Mouse (Mus musculus) yolk sac, embryonic 10.5 days (tissue): ENCODE measurements around the gene Ano3.
"Not testable (repeated sequence)": the region's sequence is repeated elsewhere in the genome, so short reads cannot be mapped to it uniquely, and the experiment has no call there.

Experiments used
- DNase-seq: peaks from one replicate; pipeline ENCODE4 v3.0.0-alpha.2; 2017; ENCODE audit warnings: low spot score

Gene Ano3

DNA sequence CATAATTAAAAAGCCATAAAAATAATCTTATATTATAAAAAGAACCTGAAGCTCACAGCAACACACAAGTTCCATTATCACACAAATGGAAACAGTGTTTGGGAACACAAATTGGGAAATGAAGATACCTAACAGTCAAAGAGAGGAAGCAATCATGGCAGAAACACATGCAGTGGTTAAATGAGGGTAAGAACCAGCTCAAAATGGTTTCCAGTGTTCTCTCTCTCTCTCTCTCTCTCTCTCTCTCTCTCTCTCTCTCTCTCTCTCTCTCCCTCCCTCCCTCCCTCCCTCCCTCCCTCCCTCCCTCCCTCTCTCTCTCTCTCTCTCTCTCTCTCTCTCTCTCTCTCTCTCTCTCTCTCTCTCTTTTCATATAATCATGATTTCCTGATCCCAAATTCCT is at the start of gene Ano3:
Ano3 (minus strand) TSS at position 101 of the 400 bp plus-strand sequence.
- DNase-seq: not testable (repeated sequence)

DNA sequence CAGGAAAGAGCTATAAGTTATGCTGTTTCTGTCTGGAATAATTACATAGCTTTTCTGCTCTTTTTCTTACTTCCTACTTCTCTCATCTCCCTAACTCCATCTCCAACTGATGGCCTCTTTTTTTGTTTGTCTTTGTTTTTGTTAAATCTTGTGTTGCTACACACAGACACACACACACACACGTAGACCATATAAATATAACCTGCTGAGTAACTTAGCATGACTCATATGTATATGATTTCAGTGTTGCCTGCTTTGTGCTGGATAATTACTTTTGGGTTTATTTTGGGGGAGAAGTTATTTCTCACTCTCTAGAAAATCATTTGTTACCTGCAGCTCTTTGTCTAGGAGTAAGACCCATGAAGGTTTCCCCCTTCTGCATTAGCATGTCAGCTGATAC is 39.3 kb upstream of the Ano3 start:
- DNase-seq: no peak

DNA sequence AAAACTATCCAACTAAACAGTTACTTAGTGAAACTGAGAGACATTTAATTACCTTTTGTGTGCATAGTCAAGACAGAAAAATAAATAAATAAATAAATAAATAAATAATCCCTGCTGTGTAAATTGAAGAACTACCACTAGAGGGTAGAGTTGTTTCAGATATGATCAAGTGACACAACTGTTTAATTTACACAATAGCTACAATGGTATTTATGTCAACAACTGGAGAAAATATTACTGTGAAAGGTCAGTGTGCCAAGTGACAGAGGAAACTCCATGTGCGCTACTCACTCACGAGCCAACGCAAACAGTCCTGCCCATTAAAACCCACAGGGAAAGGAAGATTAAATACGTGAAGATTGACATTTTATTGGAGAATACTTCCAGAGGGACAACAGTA is 38.8 kb upstream of the Ano3 start:
- no peak for DNase-seq

DNA sequence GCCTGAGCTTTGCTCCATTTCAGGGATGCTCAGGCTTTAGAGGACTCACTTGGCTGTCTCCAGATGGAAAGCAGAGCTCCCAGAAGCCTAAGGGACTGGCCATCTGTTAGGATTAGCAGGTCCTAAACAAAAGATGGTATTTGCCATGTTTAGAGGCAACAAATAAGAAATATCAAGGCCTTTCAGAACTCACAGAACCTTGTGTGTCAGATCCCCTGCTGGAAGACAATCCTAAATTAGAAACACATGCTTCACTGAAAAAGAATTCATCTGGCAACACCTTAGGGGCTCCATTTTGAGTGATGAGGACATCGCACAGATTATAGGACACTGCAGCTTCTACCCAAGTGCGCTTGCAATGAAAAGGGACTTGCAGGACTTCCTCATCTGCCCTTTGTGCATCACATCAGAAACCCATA is 35.1 kb upstream of the Ano3 start:
- no peak for DNase-seq

DNA sequence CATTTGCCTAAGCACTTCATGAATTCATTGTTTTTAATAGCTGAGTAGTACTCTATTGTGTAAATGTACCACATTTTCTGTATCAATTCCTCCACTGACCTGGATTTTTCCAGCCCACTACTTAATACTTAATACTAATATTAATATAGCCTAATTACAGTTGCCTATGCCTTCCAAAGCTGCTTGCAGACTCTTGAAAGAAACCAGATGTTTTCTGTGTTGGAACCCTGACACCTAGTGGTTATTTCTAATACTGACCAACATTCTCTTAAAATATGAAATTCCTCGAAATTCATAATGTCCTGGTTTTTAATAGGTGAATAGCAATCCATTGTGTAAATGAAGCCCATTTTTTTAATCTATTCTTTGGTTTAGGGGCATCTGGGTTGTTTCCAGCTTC is 31.0 kb upstream of the Ano3 start:
- no peak for DNase-seq

DNA sequence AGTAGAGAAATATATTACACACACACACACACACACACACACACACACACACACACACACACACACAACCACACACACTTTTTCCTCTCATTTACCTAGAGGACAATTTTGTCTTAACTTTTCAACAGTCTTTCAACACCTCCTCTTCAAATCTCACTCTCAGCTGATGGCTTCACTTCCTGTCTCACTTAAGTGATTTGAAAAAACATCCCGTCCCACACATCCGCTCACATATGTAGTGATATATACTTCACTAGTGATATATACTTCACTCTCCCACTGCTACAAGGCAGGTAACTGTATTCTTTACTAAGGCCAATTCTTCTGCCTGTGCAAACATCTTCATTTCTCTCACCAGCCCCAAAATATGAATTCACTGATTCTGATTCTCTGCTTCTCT is 28.9 kb upstream of the Ano3 start:
- no peak for DNase-seq

DNA sequence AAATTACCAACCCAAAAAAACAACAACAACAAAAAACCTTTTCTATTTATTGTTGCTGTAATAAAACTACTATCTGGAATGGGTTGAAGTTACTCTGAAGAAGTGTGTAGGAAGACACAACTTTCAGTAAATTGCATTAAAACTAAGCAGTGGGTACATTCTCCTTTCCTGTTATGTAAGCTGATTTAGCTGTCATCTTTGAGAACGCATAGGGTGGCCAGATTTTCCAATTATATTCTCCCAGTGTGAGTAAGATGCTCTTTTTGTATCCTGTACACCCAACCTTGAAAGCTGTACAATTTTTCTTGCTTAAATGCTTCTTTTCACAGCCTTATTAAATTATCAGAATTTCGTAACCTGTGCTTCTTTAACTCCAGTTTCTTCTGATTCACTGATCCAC is 26.1 kb upstream of the Ano3 start:
- no peak for DNase-seq

DNA sequence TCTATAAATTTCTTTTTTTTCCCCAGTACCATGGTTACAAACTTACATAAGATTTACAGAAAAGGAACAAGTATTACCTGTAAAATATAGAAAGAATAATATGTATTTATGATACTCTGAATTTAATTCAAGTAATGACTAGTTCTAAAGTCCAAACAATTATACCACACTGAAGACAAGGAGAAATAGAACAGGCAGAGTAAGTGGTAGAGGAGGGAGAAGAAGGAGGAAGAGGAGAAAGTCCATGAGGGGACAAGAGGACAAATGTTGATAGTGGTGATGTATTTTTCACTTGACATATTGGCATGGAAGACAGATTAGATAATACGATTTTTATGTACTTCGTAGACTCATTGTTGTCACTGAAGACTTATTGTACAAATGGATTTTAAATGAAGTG is 19.4 kb upstream of the Ano3 start:
- no peak for DNase-seq

DNA sequence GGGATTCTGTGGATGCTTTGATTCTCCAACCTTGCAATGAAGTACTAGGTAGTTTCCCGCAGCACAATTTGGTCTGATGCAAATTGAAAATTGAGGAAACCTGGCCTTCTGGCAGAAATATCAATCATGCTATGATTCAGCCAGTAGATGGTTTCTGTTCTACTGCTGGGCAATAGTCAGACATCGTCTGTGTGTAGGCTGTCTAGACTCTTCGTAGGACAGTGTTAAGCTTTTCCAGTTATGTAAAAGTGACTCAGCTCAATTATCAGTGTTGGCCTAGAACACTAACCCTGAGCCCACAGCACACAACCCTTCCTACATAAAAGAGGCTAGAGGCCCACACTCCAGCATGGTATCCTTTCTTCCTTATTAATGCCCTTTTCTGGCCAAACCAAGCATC is 14.7 kb upstream of the Ano3 start:
- DNase-seq: no peak

DNA sequence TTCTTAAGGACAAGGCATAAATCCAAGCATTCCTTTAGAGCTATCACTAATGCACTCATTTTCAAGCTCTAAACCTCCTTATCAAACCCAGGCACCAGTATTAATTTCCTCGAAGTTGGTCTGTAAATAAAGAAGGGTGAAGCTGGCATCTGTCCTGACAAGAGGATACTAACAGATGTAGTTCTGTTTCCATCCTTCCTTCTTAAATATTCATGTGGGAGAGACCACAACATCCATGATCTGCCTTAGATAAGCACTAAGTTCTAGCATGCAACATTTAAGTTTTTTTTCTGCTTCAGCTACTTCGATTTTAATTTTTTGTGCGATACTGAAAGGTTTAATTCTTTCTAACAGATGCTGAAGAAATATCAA is 305 bp downstream of the Ano3 start:
- DNase-seq: no peak

DNA sequence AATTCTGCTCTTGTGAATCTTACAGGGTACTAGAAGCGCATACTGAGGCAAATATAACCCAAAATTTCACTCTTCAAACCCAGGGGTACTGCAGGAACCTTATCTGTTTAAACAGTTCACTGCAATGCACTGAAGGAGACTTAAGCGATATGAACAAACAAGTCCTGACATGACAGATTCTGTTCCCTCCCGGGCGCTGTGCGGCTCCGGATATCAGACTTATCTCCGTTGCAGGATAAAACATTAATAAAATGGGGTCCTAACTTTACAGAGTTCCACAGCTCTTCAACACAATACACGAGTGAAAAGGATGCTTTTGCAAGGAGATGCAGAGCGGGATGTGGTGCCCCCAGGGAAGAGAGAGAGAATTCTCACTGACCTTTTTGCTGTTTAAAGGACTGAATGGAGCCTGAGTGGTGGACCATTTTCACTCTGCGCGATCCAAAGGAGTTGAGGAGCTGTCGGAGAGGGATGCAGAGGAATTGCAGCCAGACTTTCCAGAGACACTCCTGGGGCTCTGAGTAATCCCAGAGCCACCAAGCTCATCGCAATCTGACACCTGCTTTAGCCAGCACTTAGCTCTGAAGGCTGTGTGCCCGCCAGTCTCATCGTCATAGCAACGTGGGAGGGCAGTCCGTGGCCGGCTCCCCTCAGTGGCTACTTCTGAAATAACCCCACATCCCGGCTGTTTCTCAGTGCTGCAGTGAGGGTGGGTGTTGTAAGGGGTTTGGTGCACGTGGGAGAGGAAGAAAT is 868 bp downstream of the Ano3 start:
- DNase-seq: peak; percentile 21

DNA sequence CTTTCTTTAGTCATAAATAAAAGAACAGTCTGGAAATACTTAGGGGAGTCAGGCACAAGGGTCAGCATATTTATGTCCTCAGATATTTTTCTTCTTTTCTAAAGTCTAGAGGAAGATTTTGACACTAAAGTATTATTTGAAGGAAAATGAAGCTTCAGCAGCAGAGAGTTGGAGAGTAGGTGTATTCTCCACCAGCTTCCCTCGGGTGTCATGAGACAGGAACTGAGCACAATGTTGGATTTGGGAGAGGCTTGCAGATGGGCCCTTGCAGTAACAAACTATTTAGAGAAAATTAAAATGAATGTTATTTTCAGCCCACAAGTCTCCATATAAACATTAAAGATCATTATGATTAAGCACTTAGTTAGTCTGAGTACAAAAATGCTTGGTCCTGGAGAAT is 5.6 kb downstream of the Ano3 start:
- DNase-seq: no peak

DNA sequence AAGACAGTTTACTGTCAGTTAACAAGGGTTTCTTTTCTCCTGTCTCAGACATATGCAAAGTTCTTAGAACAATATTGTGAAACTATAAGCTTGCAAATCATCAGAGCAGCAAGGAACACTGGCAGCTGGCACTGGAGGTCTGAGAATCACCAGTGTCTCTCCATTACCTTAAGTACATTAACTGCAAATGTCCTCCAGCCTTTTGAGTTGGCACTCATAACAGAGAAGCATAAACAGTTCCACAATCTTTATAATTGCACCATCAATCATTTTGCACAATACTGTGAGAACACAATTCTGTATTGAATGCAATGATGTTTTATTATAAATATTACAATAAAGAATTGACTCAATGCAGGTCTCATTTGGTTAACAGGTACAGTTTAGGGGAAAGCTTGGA is 15.0 kb downstream of the Ano3 start:
- DNase-seq: no peak

DNA sequence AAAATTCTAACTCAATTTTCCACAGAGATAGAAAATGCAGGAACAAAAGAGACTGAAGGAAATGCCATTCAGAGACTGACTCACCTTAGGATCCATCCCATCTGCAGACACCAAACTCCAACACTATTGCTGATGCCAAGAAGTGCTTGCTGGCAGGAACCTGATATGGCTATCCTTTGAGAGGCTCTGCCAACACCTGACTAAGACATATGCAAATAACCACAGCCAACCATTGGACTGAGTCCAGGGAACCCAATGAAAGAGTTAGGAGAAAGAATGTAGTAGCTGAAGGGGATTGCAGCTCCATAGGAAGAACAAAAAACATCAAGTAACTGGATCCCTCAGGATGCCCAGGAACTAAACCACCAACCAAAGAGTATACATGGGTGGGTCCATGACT is 21.6 kb downstream of the Ano3 start:
- no peak for DNase-seq

DNA sequence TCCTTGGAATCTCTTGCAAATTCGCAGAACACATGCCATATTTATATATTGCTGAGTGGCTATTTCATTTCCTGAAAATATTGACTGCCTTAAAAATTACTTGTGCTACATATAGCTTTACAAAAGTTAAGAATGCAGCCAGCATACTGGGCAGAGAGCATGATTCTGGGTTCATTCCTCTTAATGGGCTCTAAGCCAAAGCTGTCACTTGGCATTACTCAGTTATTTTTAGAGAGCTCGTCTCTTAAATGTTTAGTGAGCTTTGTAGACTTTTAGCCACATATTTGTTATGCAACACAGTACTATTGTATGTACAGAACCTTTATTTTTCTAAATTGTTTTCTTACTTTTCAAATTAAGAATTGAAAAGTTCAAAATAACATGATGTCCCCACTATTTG is 41.2 kb downstream of the Ano3 start:
- no peak for DNase-seq

DNA sequence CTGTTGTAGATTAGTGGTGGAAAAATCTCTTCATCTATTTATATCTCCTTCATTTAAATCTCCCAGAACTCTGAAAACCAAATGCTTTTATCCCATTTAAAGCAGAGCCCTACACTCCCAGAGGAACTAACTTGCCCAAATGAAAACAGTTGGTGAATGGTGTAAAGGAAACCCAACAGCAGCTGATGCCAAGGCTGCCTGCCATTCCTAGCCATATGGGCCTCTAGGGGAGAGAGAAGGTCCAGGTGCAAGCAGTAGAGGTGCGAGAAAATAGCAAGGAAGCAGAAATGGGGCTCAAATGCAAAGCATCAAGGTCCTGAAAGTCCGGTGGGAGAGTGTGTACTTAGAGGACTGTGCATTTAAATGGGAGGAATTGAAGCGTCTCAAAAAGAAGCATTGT is 44.2 kb downstream of the Ano3 start:
- DNase-seq: no peak

DNA sequence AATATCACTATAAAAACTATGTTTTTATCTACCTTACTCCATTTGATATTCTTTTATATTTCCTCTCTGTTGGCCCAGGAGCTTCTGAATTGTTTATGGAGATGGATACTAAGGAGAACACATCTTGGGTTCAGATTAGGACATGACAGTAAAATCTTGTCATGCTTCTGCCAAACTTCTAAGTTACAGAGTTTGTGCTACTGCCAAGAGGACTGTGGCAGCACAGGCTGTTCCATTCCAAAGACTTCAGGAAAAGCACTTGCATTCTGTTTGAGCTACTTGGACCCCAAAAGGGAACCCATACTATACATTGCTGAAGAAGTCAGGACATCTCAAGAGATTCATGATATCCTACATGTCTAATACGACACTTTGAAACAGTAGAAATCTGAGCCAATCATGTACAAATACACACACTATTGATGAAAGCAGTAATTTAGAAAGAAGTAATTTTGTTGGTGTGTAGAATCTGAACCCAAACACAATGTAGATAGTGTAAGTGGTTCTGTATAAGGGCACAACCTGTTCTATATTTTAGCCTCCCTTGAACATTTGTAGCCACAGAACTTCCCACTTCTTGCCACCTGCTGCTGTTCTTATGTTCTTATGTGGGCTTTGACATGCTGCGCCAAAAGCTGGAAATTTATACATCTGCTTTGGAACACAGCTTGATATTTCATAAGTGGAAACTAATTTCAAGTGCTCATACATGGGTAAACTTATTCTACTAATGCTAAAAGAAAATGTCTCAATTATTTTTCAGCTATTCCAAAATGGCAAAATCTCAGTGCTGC is 54.0 kb downstream of the Ano3 start:
- DNase-seq: no peak

DNA sequence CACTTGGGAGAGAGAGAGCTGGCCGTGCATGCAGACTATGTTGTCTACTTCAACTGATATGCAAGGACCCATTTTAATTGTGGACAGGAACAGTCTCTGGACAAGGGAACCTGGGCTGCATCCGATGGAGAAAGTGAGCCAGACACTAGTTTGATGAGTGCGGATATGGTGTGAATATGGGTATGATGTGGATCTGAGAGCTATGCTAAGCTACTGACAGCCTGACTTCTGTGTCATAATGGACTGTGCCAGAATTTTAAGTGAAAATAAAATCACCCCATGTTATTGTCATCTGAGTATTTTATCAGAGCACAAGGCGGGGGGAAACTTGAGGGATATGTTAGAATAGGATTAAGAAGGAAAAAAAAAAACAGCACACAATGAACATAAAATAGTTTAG is 79.1 kb downstream of the Ano3 start:
- DNase-seq: no peak

DNA sequence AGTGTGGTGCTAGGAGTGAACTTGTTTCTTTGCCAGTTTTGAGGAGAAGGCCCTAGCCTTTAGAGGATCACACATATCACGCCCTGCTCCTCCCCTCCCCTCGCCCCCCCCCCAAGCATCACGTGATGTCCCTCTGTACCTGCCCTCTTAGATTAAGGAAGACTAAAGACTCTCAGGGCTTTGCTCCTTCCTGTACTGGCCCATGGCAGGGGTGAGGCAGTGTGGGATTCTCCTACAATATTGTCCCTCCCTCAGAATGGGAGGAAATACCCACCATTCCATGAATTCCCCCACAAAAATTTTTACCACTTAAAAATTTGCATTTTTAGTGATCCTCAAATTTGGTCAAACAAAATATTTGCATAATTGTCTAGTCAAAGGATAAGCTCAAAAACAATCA is 85.1 kb downstream of the Ano3 start:
- DNase-seq: no peak

DNA sequence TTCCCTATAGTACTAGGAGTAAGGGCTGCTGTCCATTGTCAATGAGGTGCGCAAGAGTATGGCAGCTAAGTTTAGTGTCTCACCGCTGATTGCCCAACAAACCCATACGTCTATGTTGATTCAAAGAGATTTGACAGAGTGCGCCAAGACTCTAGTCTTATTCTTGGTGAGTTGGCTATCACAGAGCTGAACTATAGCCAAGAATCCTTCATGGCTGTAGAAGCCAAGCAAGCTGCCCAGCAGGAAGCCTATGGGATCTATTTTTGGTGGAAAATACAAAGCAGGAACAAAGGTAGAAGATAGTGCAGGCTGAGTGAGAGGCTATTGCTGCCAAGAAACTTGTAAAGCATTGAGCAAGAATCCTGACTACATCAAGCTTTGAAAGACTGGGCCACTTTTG is 87.3 kb downstream of the Ano3 start:
- no peak for DNase-seq

DNA sequence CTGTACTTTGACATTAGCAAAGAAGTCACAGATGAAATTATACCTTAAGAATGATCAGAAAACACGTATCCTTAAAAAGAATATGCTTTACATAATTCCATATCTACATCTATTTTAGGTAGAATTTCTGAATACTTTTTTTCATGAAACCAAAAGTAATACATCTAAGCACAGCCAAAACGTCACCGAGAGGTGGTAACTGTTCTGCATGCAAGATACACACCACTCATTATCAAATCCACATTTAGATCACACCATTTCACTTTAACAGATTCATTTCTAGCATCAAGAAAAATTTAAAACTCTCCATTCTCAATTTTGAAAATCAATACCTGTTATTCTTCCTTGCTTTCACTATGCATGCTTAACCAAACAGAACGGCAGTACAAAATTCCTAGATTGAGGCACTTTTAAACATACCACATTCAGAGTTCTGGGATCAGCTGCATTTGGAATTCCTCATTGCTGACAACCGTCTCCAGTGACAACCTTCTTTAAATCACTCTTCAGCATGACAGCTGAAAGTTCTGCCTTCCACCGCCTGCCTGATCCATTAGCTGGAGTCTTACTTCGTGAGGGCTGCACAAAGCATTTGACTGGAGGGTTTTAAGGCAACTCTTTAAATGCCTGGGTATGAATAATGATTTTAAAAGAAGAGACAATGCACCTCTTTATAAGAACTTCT is 111.0 kb downstream of the Ano3 start:
- no peak for DNase-seq

DNA sequence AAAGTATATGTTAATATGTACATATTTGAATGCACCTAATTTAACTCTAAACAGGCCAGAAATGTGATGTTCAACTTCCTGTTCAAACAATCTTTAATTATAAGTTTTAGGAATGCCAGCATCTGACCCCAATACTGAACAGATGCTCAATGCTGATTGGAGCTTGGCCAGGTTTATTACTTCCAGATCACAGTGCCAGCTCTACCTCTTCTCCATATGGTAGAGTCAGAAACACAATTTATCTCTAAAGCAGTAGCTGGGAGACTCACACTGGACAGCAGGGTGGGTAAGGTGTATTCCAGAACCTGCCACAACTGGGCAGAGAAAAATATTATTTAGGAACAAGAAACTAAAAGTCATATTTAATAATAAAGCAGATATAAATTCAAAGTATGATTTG is 134.5 kb downstream of the Ano3 start:
- no peak for DNase-seq

DNA sequence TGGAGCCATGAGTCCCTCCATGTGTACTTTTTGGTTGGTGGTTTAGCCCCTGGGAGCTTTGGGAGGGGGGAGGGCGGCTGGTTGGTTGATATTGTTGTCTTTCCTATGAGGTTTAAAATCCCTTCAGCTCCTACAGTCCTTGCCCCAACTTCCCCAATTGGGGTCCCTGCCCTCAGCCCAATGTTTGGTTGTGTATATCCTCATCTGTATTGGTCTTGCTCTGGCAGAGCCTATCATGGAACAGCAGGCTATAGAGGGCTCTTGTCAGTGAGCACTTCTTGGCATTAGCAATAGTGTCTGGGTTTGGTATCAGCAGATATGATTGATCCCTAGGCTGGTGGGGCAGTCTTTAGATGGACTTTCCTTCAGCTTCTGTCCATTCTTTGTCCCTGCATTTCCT is 135.8 kb downstream of the Ano3 start:
- no peak for DNase-seq
